ENCODE assay signal across 15 mouse cellular contexts in the genomic region with DNA sequence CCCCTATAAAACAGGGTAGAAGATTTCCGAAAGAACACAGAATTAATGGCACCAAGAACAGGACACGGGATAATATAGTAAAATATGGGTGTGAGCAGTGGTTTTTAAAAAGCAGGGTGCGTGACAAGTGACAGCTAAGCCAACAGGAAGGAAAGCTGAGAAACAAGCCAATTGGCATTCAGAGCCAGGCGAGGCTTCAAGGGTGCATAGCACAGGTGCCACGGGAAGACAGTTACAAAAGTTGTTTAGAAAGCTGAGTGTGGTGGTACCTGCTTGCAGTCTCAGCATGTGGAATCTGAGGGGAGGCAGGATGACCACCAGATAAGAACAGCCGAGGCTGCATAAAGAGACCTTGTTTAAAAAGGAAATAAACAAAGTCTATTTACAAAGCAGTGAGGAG.
"Had no signal": no experiment of that assay in that cellular context is flagged by ENCODE, and none has a peak within 500 bp of the region (broad histone marks: within the 10 kb centered on the region; RNA-seq: fewer than 3 reads in every experiment).

No protein-coding gene starts in this region.

- H3K36me3 ChIP-seq: intestine, embryonic 15.5 days; limb, embryonic 12.5 days; limb, embryonic 15.5 days; midbrain, embryonic 13.5 days had no signal

- H3K4me1 ChIP-seq: limb, embryonic 12.5 days; limb, embryonic 15.5 days; midbrain, embryonic 13.5 days had no signal

- H3K27me3 ChIP-seq: intestine, embryonic 15.5 days; limb, embryonic 12.5 days; limb, embryonic 15.5 days; midbrain, embryonic 13.5 days had no signal

- H3K27ac ChIP-seq: intestine, embryonic 15.5 days; layer of hippocampus, adult 2 months; limb, embryonic 12.5 days; limb, embryonic 15.5 days; liver, embryonic 14.5 days; macrophage; midbrain, embryonic 13.5 days had no signal

- H3K4me3 ChIP-seq: intestine, embryonic 15.5 days; layer of hippocampus, adult 2 months; limb, embryonic 12.5 days; limb, embryonic 15.5 days; midbrain, embryonic 13.5 days had no signal

- H3K4me2 ChIP-seq: intestine, embryonic 15.5 days; limb, embryonic 12.5 days; limb, embryonic 15.5 days; liver, embryonic 11.5 days; lung, embryonic 14.5 days; midbrain, embryonic 13.5 days had no signal

- H3K9me3 ChIP-seq: intestine, embryonic 15.5 days; limb, embryonic 15.5 days had no signal

- H3K9ac ChIP-seq: intestine, embryonic 15.5 days; limb, embryonic 12.5 days; limb, embryonic 15.5 days; liver, embryonic 14.5 days; liver, postnatal 0 days; lung, embryonic 14.5 days; midbrain, embryonic 13.5 days had no signal

- DNase-seq: kidney, adult 18-20 months; kidney, adult 9 months; kidney, postnatal 14 days; layer of hippocampus, adult 9-11 months; left cerebral cortex, postnatal 4 days; liver, postnatal 0 days; lung, embryonic 14.5 days had no signal
